Mouse (Mus musculus): ENCODE data around the gene Spata2l.
"Not testable (repeated sequence)": the region's sequence is repeated elsewhere in the genome, so short reads cannot be mapped to it uniquely, and the experiment has no call there.

The Spata2l gene

DNA sequence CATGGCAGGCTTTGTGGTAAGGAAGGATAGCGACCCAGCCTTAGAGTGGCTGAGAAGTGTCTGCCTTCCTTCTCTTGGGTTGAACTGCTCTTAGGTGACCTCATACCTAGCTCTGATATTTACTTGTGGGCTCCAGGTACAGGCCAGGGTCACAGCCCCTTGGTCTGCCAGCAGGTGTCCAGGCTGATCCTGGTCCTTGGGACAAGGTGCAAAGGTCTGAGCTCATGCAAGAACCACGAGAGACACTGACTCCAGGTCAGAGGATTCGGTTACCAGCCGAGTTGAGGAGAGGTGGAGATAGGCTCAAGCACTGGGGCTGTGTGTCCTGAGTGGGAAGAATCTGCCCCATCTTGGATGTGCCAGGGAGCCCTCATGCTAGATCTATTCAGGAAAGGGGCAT, 8.3 kb upstream of the Spata2l start:
- DNase-seq, result peak; percentile 72 to 79

GRCm38 (mm10) chr8:123243053-123243452, 7.0 kb upstream of the Spata2l start:
- peak in 1 of 2 experiments; percentile 56 for DNase-seq

GRCm38 (mm10) chr8:123242107-123242923, 6.3 kb upstream of the Spata2l start:
- no peak for DNase-seq

DNA sequence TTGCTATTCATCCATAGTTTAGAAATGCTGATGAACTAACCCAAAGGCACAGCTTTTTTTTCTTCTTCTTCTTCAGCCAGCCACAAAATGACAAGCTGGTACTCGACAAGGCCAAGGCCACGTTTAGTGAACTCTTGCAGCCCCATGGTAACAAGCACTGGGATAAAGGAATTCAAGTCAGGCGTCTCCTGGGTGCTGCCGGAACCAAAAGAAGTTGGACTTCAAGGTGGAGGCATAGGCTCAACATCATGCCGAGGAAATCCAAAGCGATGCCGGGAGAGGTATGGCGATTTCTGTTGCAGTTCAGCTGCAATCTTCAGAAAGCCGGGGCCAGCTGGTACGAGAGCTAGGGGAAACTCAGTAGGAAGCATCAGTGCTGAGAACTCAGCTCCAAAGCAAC, 3.4 kb upstream of the Spata2l start:
- DNase-seq, result no peak

- no peak for DNase-seq
Measured at GRCm38 (mm10) chr8:123234918-123235519, 1.0 kb downstream of the Spata2l start.

GRCm38 (mm10) chr8:123233760-123234159, 2.3 kb downstream of the Spata2l start:
- DNase-seq, result no peak

DNA sequence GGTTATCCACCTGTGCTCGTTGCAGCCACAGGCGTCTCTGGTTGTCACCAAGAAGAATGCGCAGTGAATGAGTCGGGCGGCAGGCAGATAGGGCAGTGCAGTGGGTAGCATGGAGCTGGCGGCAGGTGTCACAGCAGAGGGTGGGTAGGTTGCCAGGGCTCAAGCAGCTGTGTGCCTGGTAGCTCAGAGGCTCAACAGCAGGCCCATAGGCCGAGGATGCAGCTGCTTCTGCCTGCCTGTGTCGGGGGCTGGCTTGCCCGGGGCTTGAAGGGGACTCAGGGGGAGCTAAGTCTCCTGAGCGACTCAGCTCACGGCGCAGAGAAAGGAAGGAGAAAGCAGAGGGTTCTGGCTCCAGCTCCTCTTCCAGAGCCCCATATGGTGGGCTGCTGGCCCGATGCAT, 2.7 kb downstream of the Spata2l start:
- DNase-seq, result no peak

- no peak for DNase-seq
Measured at GRCm38 (mm10) chr8:123232553-123232952, 3.5 kb downstream of the Spata2l start.

- peak in 1 of 2 experiments; percentile 52 for DNase-seq
Measured at GRCm38 (mm10) chr8:123231742-123232141, 4.3 kb downstream of the Spata2l start.

GRCm38 (mm10) chr8:123230326-123230725, 5.7 kb downstream of the Spata2l start:
- DNase-seq, result not testable (repeated sequence)

GRCm38 (mm10) chr8:123228416-123228815, 7.6 kb downstream of the Spata2l start:
- no peak for DNase-seq

GRCm38 (mm10) chr8:123224278-123225266, 11.5 kb downstream of the Spata2l start, which contains the start of gene Cdk10:
Cdk10 (plus strand) TSS chr8:123224842.
- DNase-seq, result peak; percentile 95 to 98

- no peak for DNase-seq
Measured at GRCm38 (mm10) chr8:123220917-123221316, 15.1 kb downstream of the Spata2l start.

GRCm38 (mm10) chr8:123215430-123215829, 20.6 kb downstream of the Spata2l start:
- DNase-seq, result no peak

DNA sequence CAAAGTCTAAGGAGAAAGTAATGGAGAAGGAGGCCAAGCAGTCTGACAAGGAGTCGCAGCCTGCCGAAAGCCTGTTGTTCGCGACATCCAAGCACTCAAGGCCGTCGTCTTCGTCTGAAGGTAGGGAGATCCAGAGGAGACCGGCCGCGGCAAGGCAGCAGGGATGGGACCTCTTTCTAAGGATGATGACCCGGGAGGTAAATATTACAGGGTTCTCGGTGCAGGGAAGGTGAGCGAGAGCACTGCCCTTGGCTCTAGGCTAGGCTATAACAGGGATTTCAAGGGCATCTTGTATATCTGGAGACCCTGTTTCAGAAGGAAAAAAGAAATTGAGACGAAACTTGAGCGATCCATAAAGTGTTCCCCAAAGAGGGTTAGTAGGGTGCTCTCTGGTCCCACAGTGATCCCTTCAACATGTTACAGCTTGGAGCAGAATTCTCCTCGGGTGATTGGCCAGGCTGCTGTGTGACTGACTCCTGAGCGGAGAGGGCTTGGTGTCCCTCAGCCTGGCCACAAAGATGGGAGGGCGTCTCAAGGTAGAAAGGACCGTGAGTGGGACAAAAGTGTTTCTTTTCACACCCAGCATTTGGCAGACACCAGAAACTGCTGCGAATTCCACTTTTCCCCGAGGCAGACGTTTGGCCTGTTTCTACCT, 22.8 kb downstream of the Spata2l start:
- DNase-seq, result no peak

GRCm38 (mm10) chr8:123212321-123213117, 23.5 kb downstream of the Spata2l start, which contains the start of the genes Chmp1a and Spata33:
Chmp1a (minus strand) TSS chr8:123212763.
Spata33 (plus strand) TSS chr8:123212832.
- peak; percentile 96 to 98 for DNase-seq

- no peak for DNase-seq
Measured at GRCm38 (mm10) chr8:123211876-123212275, 24.2 kb downstream of the Spata2l start.

- DNase-seq, result no peak
Measured at GRCm38 (mm10) chr8:123203571-123203970, 32.5 kb downstream of the Spata2l start.

- DNase-seq, result peak; percentile 67 to 83
Measured at GRCm38 (mm10) chr8:123202288-123202687, 33.7 kb downstream of the Spata2l start.

DNA sequence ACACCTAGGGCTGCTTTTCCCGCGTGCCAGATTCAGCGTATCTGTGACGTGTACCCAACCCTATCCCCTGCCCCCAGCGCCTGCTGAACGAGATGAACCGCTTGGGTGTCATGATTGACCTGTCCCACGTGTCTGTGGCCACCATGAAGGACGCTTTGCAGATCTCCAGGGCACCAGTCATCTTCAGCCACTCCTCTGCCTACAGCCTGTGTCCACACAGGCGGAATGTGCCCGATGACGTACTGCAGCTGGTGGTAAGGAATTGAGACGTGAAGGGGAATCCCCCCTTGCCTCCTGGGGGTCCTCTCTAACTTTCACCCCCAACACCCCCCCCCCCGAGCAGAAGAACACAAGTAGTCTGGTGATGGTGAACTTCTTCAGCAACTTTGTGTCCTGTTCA, 36.2 kb downstream of the Spata2l start:
- DNase-seq, result no peak

DNA sequence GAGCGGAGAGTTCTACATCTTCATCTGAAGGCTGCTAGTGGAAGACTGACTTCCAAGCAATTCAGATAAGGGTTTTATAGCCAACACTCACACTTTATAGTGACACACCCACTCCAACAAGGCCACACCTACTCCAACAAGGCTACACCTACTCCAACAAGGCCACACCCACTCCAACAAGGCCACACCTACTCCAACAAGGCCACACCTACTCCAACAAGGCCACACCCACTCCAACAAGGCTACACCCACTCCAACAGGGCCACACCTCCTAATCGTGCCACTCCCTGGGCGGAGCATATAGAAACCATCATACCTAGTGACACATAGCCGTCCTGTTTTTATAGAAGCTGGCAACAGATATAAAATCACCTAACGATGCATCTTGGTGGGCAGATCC, 39.0 kb downstream of the Spata2l start:
- not testable (repeated sequence) for DNase-seq

All from kidney, postnatal 36 days (tissue).